19 mouse cellular contexts compared by ENCODE assay signal in genomic region chr7:65066211-65066610, GRCm38 (mm10).
DNase-seq lines count a peak whose midpoint lies in the region; ATAC-seq and TF ChIP-seq lines count a peak whose summit lies in the region.
"Had no signal": no experiment of that assay in that cellular context is flagged by ENCODE, and none has a peak within 500 bp of the region (broad histone marks: within the 10 kb centered on the region; RNA-seq: fewer than 3 reads in every experiment).

No protein-coding gene starts in this region.

- DNase-seq in R1 (ENCODE audit: low read depth, low spot score): peak; percentile 93
- DNase-seq in natural killer cell, adult 2 months (ENCODE audit: low spot score in 2 of 2): no peak
- no peak for DNase-seq in cerebellum, postnatal 4 days (ENCODE audit: low spot score in 2 of 2)
- DNase-seq: adrenal gland, adult 8-10 months; adrenal gland, postnatal 36 days; cerebellum, adult 2 months; cerebellum, postnatal 10 days; embryo, embryonic 11 days; gastrocnemius, postnatal 10 days; heart, postnatal 10 days; kidney, adult 11 months had no signal

- TF ChIP-seq POLR2A in ES-Bruce4 (IDR thresholded peaks at IDR 0.05; ENCODE audit: insufficient read depth, low read length): no peak

- no peak overlapping the region for H3K4me2 ChIP-seq in hindbrain, embryonic 13.5 days
- H3K4me2 ChIP-seq in hindbrain, embryonic 12.5 days (replicated peaks): no peak overlapping the region
- H3K4me2 ChIP-seq: embryonic facial prominence, embryonic 13.5 days; forebrain, embryonic 12.5 days had no signal

- peaks cover 19% of the 10 kb centered on the region for H3K4me1 ChIP-seq in hindbrain, embryonic 13.5 days (replicated peaks)
- H3K4me1 ChIP-seq in hindbrain, embryonic 12.5 days: peaks cover 9% of the 10 kb centered on the region; the same call in 1 of the 2 replicates
- H3K4me1 ChIP-seq in ES-Bruce4 (ENCODE audit: control insufficient read depth, insufficient read depth, low read length): no peaks in the 10 kb centered on the region
- H3K4me1 ChIP-seq: embryonic facial prominence, embryonic 13.5 days had no signal

- H3K9me3 ChIP-seq in hindbrain, embryonic 13.5 days: no peaks in the 10 kb centered on the region
- H3K9me3 ChIP-seq in hindbrain, embryonic 12.5 days (replicated peaks): no peaks in the 10 kb centered on the region
- no peaks in the 10 kb centered on the region for H3K9me3 ChIP-seq in ES-Bruce4 (replicated peaks; ENCODE audit: control insufficient read depth, insufficient read depth, low read length, poor library complexity, severe bottlenecking)
- H3K9me3 ChIP-seq: embryonic facial prominence, embryonic 13.5 days; forebrain, embryonic 12.5 days had no signal

- H3K27ac ChIP-seq in hindbrain, embryonic 13.5 days: peak overlapping the region; percentile 6; the same call in 1 of the 2 replicates
- no peak overlapping the region for H3K27ac ChIP-seq in hindbrain, embryonic 12.5 days
- H3K27ac ChIP-seq in ES-Bruce4 (ENCODE audit: insufficient read depth, low read length): peak overlapping the region; percentile 45; the same call in 1 of the 2 replicates
- H3K27ac ChIP-seq: embryonic facial prominence, embryonic 13.5 days; forebrain, embryonic 12.5 days; hindbrain, postnatal 0 days had no signal

- no peak for ATAC-seq in hindbrain, embryonic 13.5 days (ENCODE audit: low FRiP score)
- ATAC-seq in hindbrain, embryonic 12.5 days (ENCODE audit: low FRiP score): no peak
- ATAC-seq: forebrain, embryonic 16.5 days; Patski had no signal

- no peak for TF ChIP-seq CTCF in ES-Bruce4 (IDR thresholded peaks at IDR 0.05; ENCODE audit: low read depth, low read length)

- H3K36me3 ChIP-seq in hindbrain, embryonic 13.5 days: no peaks in the 10 kb centered on the region
- no peaks in the 10 kb centered on the region for H3K36me3 ChIP-seq in hindbrain, embryonic 12.5 days
- no peaks in the 10 kb centered on the region for H3K36me3 ChIP-seq in ES-Bruce4 (ENCODE audit: control insufficient read depth, insufficient read depth, low read length, poor library complexity, severe bottlenecking)
- H3K36me3 ChIP-seq: embryonic facial prominence, embryonic 13.5 days; forebrain, embryonic 12.5 days had no signal

- H3K27me3 ChIP-seq in hindbrain, embryonic 13.5 days: no peaks in the 10 kb centered on the region
- H3K27me3 ChIP-seq in hindbrain, embryonic 12.5 days: no peaks in the 10 kb centered on the region
- no peaks in the 10 kb centered on the region for H3K27me3 ChIP-seq in ES-Bruce4 (ENCODE audit: control insufficient read depth, insufficient read depth, low read length, poor library complexity, severe bottlenecking)
- H3K27me3 ChIP-seq: embryonic facial prominence, embryonic 13.5 days; forebrain, embryonic 12.5 days; Patski had no signal

- H3K9ac ChIP-seq in hindbrain, embryonic 13.5 days: no peak overlapping the region
- no peak overlapping the region for H3K9ac ChIP-seq in hindbrain, embryonic 12.5 days
- no peak overlapping the region for H3K9ac ChIP-seq in ES-Bruce4 (ENCODE audit: low read depth, poor library complexity, severe bottlenecking)
- H3K9ac ChIP-seq: embryonic facial prominence, embryonic 13.5 days; forebrain, embryonic 12.5 days had no signal

- TF ChIP-seq EP300 in ES-Bruce4 (IDR thresholded peaks at IDR 0.05; ENCODE audit: insufficient read depth, low read depth, low read length): no peak

- H3K4me3 ChIP-seq in hindbrain, embryonic 13.5 days: no peak overlapping the region
- H3K4me3 ChIP-seq in hindbrain, embryonic 12.5 days: no peak overlapping the region
- no peak overlapping the region for H3K4me3 ChIP-seq in ES-Bruce4 (ENCODE audit: low read depth, low read length)
- H3K4me3 ChIP-seq: embryonic facial prominence, embryonic 13.5 days; forebrain, embryonic 12.5 days had no signal

- WGBS in hindbrain, embryonic 13.5 days: 83% methylated on average over 7 of the region's 7 CpGs
- WGBS in hindbrain, embryonic 12.5 days: 74% methylated on average over 7 of the region's 7 CpGs
